Mouse (Mus musculus): ENCODE measurements around the gene Gm5426. TPM values are rescaled to one million over a fixed set of nuclear protein-coding genes. Genes with fewer than 3 reads are reported as not detected.

Gm5426 gene
- polyA plus RNA-seq, 1 experiment from 2014 or later, result not detected

- Histone ChIP-seq H3K36me3 (ENCODE audit: control insufficient read depth, insufficient read depth, low read length) (no peaks in the 10 kb centered on the region), H3K9ac (ENCODE audit: low read length) (no peak overlapping the region), H3K4me3 (ENCODE audit: control insufficient read depth in 1 of 2, insufficient read depth in 1 of 2, low read depth in 1 of 2, low read length in 2 of 2) (no peak overlapping the region), H3K9me3 (ENCODE audit: control insufficient read depth, low read length) (no peaks in the 10 kb centered on the region), H3K4me1 (ENCODE audit: control insufficient read depth in 2 of 2, insufficient read depth in 2 of 2, low read length in 2 of 2) (no peaks in the 10 kb centered on the region), H3K27ac (replicated peaks in 1 of 2; ENCODE audit: control insufficient read depth in 1 of 2, insufficient read depth in 1 of 2, low read depth in 2 of 2, low read length in 2 of 2) (no peak overlapping the region), H3K27me3 (ENCODE audit: control insufficient read depth, insufficient read depth, low read length) (no peaks in the 10 kb centered on the region), H3K4me2 (ENCODE audit: low read length) (no peak overlapping the region)
- 71% methylated on average over 4 of the region's 4 CpGs for WGBS
- ATAC-seq (ENCODE audit: insufficient number of reproducible peaks, insufficient read depth, low FRiP score, low read depth), result no peak
Measured at GRCm38 (mm10) chr10:96104624-96105023, 31.8 kb upstream of the Gm5426 start.

- Histone ChIP-seq H3K4me1 (ENCODE audit: control insufficient read depth in 2 of 2, insufficient read depth in 2 of 2, low read length in 2 of 2) (no peaks in the 10 kb centered on the region), H3K9ac (ENCODE audit: low read length) (no peak overlapping the region), H3K27me3 (ENCODE audit: control insufficient read depth, insufficient read depth, low read length) (no peaks in the 10 kb centered on the region), H3K36me3 (ENCODE audit: control insufficient read depth, insufficient read depth, low read length) (no peaks in the 10 kb centered on the region), H3K4me2 (ENCODE audit: low read length) (no peak overlapping the region), H3K27ac (replicated peaks in 1 of 2; ENCODE audit: control insufficient read depth in 1 of 2, insufficient read depth in 1 of 2, low read depth in 2 of 2, low read length in 2 of 2) (no peak overlapping the region), H3K9me3 (ENCODE audit: control insufficient read depth, low read length) (no peaks in the 10 kb centered on the region), H3K4me3 (ENCODE audit: control insufficient read depth in 1 of 2, insufficient read depth in 1 of 2, low read depth in 1 of 2, low read length in 2 of 2) (no peak overlapping the region)
- no peak for ATAC-seq (ENCODE audit: insufficient number of reproducible peaks, insufficient read depth, low FRiP score, low read depth)
- WGBS, result 77% methylated on average over 2 of the region's 2 CpGs
Measured at GRCm38 (mm10) chr10:96105124-96105523, 31.3 kb upstream of the Gm5426 start.

- 59% methylated on average over 4 of the region's 4 CpGs for WGBS
Measured at GRCm38 (mm10) chr10:96106972-96107720, 29.3 kb upstream of the Gm5426 start.

GRCm38 (mm10) chr10:96107825-96108224 lies 28.6 kb upstream of the Gm5426 start:
- WGBS, result 58% methylated on average over 1 of the region's 1 CpGs
- Histone ChIP-seq H3K4me1 (ENCODE audit: control insufficient read depth in 2 of 2, insufficient read depth in 2 of 2, low read length in 2 of 2) (no peaks in the 10 kb centered on the region), H3K27ac (replicated peaks in 1 of 2; ENCODE audit: control insufficient read depth in 1 of 2, insufficient read depth in 1 of 2, low read depth in 2 of 2, low read length in 2 of 2) (no peak overlapping the region)

More at GRCm38 (mm10) chr10:96106972-96107720, 29.3 kb upstream of the Gm5426 start:
- Histone ChIP-seq H3K9me3 (ENCODE audit: control insufficient read depth, low read length) (no peaks in the 10 kb centered on the region), H3K9ac (ENCODE audit: low read length) (no peak overlapping the region), H3K4me3 (ENCODE audit: control insufficient read depth in 1 of 2, insufficient read depth in 1 of 2, low read depth in 1 of 2, low read length in 2 of 2) (no peak overlapping the region), H3K27ac (replicated peaks in 1 of 2; ENCODE audit: control insufficient read depth in 1 of 2, insufficient read depth in 1 of 2, low read depth in 2 of 2, low read length in 2 of 2) (no peak overlapping the region), H3K4me2 (ENCODE audit: low read length) (no peak overlapping the region), H3K27me3 (ENCODE audit: control insufficient read depth, insufficient read depth, low read length) (no peaks in the 10 kb centered on the region), H3K36me3 (ENCODE audit: control insufficient read depth, insufficient read depth, low read length) (no peaks in the 10 kb centered on the region), H3K4me1 (ENCODE audit: control insufficient read depth in 2 of 2, insufficient read depth in 2 of 2, low read length in 2 of 2) (no peaks in the 10 kb centered on the region)
- ATAC-seq (ENCODE audit: insufficient number of reproducible peaks, insufficient read depth, low FRiP score, low read depth), result no peak

GRCm38 (mm10) chr10:96115325-96115724 lies 21.1 kb upstream of the Gm5426 start:
- Histone ChIP-seq H3K36me3 (ENCODE audit: control insufficient read depth, insufficient read depth, low read length) (no peaks in the 10 kb centered on the region), H3K4me3 (ENCODE audit: control insufficient read depth in 1 of 2, insufficient read depth in 1 of 2, low read depth in 1 of 2, low read length in 2 of 2) (no peak overlapping the region), H3K27me3 (ENCODE audit: control insufficient read depth, insufficient read depth, low read length) (no peaks in the 10 kb centered on the region), H3K4me1 (ENCODE audit: control insufficient read depth in 2 of 2, insufficient read depth in 2 of 2, low read length in 2 of 2) (no peaks in the 10 kb centered on the region), H3K4me2 (ENCODE audit: low read length) (no peak overlapping the region), H3K9me3 (ENCODE audit: control insufficient read depth, low read length) (no peaks in the 10 kb centered on the region), H3K27ac (replicated peaks in 1 of 2; ENCODE audit: control insufficient read depth in 1 of 2, insufficient read depth in 1 of 2, low read depth in 2 of 2, low read length in 2 of 2) (no peak overlapping the region), H3K9ac (ENCODE audit: low read length) (no peak overlapping the region)
- WGBS, result 83% methylated on average over 3 of the region's 3 CpGs
- ATAC-seq (ENCODE audit: insufficient number of reproducible peaks, insufficient read depth, low FRiP score, low read depth), result no peak

More at GRCm38 (mm10) chr10:96107825-96108224, 28.6 kb upstream of the Gm5426 start:
- Histone ChIP-seq H3K4me2 (ENCODE audit: low read length) (no peak overlapping the region), H3K9ac (ENCODE audit: low read length) (no peak overlapping the region), H3K4me3 (ENCODE audit: control insufficient read depth in 1 of 2, insufficient read depth in 1 of 2, low read depth in 1 of 2, low read length in 2 of 2) (no peak overlapping the region), H3K36me3 (ENCODE audit: control insufficient read depth, insufficient read depth, low read length) (no peaks in the 10 kb centered on the region), H3K27me3 (ENCODE audit: control insufficient read depth, insufficient read depth, low read length) (no peaks in the 10 kb centered on the region), H3K9me3 (ENCODE audit: control insufficient read depth, low read length) (no peaks in the 10 kb centered on the region)
- no peak for ATAC-seq (ENCODE audit: insufficient number of reproducible peaks, insufficient read depth, low FRiP score, low read depth)

GRCm38 (mm10) chr10:96120821-96121220 lies 15.6 kb upstream of the Gm5426 start:
- WGBS, result 85% methylated on average over 2 of the region's 2 CpGs
- Histone ChIP-seq H3K4me1 (ENCODE audit: control insufficient read depth in 2 of 2, insufficient read depth in 2 of 2, low read length in 2 of 2) (no peaks in the 10 kb centered on the region), H3K9me3 (ENCODE audit: control insufficient read depth, low read length) (no peaks in the 10 kb centered on the region), H3K36me3 (ENCODE audit: control insufficient read depth, insufficient read depth, low read length) (no peaks in the 10 kb centered on the region), H3K4me3 (ENCODE audit: control insufficient read depth in 1 of 2, insufficient read depth in 1 of 2, low read depth in 1 of 2, low read length in 2 of 2) (no peak overlapping the region), H3K27ac (replicated peaks in 1 of 2; ENCODE audit: control insufficient read depth in 1 of 2, insufficient read depth in 1 of 2, low read depth in 2 of 2, low read length in 2 of 2) (no peak overlapping the region), H3K9ac (ENCODE audit: low read length) (no peak overlapping the region), H3K27me3 (ENCODE audit: control insufficient read depth, insufficient read depth, low read length) (no peaks in the 10 kb centered on the region), H3K4me2 (ENCODE audit: low read length) (no peak overlapping the region)
- no peak for ATAC-seq (ENCODE audit: insufficient number of reproducible peaks, insufficient read depth, low FRiP score, low read depth)

GRCm38 (mm10) chr10:96121249-96122010 lies 15.0 kb upstream of the Gm5426 start:
- ATAC-seq (ENCODE audit: insufficient number of reproducible peaks, insufficient read depth, low FRiP score, low read depth), result no peak
- WGBS, result 51% methylated on average over 4 of the region's 4 CpGs
- Histone ChIP-seq H3K9ac (ENCODE audit: low read length) (no peak overlapping the region), H3K27ac (replicated peaks in 1 of 2; ENCODE audit: control insufficient read depth in 1 of 2, insufficient read depth in 1 of 2, low read depth in 2 of 2, low read length in 2 of 2) (no peak overlapping the region), H3K4me1 (ENCODE audit: control insufficient read depth in 2 of 2, insufficient read depth in 2 of 2, low read length in 2 of 2) (no peaks in the 10 kb centered on the region), H3K36me3 (ENCODE audit: control insufficient read depth, insufficient read depth, low read length) (no peaks in the 10 kb centered on the region), H3K4me2 (ENCODE audit: low read length) (no peak overlapping the region), H3K9me3 (ENCODE audit: control insufficient read depth, low read length) (no peaks in the 10 kb centered on the region), H3K27me3 (ENCODE audit: control insufficient read depth, insufficient read depth, low read length) (no peaks in the 10 kb centered on the region), H3K4me3 (ENCODE audit: control insufficient read depth in 1 of 2, insufficient read depth in 1 of 2, low read depth in 1 of 2, low read length in 2 of 2) (no peak overlapping the region)
